Mouse (Mus musculus) adrenal gland, adult 10 weeks (tissue): ENCODE data around the gene Gm19965. TPM values are rescaled to one million over a fixed set of nuclear protein-coding genes. Genes with fewer than 3 reads are reported as not detected.

Experiments
- polyA plus RNA-seq: library from polyadenylated mRNA; stranded (reverse); fragments of 350-450 nt; fragmentation: Illumina TruSeq; extraction: RNeasy Lipid Tissue Mini Kit (QIAGEN cat#74804); gene quantifications from one replicate; pipeline ENCODE4 v1.2.3, GENCODE M21; 2014; ENCODE audit warnings: low read depth, low replicate concordance

Gm19965 gene
- not detected for polyA plus RNA-seq

DNA sequence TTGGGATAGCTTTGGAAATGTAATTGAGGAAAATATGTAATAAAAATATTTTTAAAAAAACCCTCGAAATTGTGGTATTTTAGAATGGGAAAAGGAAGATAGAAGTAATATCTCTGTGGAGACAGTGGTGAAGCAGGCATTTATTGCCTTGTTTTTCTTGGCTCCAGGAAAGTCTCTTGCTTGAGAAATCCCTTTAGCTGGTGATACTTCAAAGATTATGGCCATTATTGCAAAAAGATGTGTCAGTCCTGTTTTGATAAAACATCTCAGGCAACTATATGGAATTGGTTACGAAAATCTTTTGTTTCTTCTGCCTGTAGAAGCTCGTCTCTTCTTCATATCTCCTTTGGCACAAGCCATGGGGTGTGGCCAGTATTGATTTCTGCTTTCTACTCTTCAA is at the start of gene Gm19965:
TSS of gene Gm19965 (plus strand) at position 301 of the 400 bp plus-strand sequence.

